Mouse (Mus musculus) erythroid progenitor cell, adult 5-6 weeks (primary cell): ENCODE data around the gene Cxcl13. TPM values are rescaled to one million over a fixed set of nuclear protein-coding genes. Genes with fewer than 3 reads are reported as not detected.

Source experiments
- ATAC-seq: replicated peaks from 2 replicates; pipeline ENCODE4 v1.8.0; 2016; ENCODE audit warnings: moderate number of reproducible peaks, mild to moderate bottlenecking, moderate TSS enrichment, inconsistent platforms; ENCODE audit not compliant: poor library complexity, low FRiP score, severe bottlenecking
- total RNA-seq, 2 experiments: library from RNA; stranded (forward) in 1 of 2; stranded (reverse) in 1 of 2; fragments of 150-400 nt in 1 of 2; fragments of 186-747, 209-891 nt in 1 of 2; gene quantifications; 2 replicates each; pipeline versions ENCODE4 v1.2.3 to v1.2.4; 2015 to 2017; ENCODE audit warnings: low replicate concordance in 2 of 2

The Cxcl13 gene
- total RNA-seq, 2 experiments from 2014 or later = not detected

DNA sequence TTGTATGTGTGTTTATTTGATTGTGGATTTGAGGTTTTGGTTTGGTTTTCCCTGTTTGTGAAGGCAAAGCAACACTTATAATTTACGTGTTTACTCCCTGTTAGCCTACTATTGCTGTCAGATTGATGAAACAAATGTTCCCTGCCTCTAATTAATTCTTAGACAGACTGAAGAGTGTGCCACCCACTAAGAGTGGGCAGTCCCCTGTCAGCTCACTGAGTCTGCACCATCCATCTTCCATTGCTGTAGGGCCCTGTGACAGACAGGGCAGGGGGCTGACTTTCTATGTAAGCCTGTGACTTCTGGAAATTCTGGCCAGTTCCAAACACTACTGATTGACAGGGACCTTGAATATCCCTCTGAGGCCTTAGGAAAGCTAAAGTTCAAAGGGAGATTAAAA is 19.5 kb downstream of the Cxcl13 start:
- ATAC-seq = no peak

DNA sequence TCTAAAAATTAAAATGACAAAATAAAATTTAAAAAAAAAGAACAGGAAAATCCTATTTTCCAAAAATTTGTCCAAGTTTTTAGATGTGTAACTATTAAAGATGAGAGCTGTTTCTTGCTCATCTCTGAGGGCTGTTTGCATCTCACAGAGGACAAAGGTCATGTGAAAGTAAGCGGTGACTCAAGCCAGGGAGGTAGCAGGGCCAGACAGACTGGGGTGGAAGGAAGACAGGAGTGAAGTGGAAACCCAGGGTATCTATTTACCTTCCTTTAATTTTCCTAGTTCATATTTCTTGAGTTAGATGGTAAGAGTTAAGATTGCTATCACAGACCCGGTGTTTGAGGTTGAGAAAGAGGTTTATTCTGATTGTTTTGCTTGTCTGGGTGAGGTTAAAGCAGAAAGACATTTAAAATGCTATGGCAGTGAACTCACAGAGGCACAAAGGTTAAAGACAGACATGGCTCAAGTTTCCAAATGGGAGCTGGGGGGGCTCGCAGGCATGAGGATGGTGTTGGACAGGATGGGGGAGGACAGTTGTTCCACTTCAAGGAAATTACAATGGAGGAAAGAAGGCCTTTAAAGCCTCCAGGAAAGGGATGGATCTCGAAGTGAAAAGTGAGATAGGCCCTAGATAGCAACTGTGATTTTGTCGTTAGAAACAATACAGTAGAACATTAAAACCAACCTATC is 27.2 kb downstream of the Cxcl13 start:
- ATAC-seq = no peak

DNA sequence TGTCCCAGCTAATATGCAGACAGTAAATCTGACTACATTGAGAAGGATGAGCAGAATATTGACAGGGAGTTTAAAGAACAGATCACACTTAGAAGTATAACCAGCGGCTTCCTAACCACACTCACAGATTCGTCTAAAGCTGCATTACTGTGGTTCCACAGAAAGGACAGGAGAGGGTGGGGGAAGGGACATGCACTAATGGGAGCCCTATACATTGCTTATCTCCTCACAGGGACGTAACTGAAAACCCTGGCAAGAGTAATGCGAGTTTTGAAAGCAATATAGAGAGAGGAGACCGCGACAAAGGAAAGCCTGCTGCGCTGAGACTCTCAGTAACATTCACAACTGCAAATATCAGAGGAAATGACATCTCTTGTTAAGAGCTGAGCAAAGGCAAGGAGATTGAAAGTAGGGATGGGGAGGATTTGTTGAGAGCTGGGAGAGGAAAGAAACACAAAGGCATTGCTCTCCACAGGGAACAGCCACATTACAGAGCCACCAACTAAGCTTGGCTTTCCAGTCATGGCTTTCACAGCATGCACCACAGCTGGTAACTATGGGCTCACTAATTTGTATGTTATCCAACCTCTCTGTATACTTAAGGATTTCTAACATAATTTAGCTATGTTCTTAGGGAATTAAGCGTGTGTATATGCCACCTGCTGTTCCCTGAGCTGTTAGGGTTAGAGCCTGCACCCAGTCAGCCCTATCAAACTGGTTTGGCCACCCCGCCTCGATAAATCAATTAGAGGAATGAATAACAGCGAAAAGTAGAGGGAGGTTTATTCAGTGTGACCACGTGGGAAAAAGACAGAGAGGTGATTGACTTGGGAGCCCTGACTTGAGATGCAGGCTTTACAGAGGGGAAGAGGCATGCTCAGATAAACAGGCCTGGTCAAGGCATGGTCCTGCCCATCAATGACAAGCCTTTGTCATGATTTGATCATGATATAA is 34.9 kb downstream of the Cxcl13 start:
- no peak for ATAC-seq

DNA sequence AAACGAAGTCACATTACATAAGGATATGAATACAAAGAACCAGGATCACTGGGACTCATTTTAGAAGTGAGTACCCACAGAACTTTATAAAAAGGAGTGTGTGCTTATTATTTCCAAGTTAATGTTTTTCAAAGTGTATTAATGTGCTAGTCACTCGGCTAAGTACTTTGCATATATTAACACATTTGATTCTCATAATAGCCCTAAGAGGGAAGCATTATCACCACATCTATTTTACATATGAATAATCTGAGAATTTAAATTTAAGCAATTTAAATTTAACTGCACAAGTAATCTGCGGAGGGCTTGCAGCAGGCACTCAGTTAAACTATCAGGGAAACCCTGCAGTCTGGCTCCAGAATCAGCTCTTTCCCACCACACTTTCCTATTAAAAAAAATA is 40.5 kb downstream of the Cxcl13 start:
- ATAC-seq = no peak

DNA sequence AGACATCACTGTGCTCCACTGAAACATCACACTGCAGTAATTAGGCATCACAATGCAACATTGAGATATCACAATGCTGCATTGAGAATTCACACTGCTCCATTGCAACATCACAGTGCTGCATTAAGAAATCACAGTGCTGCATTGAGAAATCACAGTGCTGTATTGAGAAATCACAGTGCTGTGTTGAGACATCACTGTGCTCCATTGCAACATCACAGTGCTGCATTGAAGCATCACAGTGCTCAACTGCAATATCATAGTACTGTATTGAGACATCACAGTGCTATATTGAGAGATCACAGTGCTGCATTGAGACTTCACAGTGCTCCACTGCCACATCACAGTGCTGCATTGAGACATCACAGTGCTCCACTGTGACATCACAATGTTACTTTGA is 46.6 kb downstream of the Cxcl13 start:
- ATAC-seq = no peak

DNA sequence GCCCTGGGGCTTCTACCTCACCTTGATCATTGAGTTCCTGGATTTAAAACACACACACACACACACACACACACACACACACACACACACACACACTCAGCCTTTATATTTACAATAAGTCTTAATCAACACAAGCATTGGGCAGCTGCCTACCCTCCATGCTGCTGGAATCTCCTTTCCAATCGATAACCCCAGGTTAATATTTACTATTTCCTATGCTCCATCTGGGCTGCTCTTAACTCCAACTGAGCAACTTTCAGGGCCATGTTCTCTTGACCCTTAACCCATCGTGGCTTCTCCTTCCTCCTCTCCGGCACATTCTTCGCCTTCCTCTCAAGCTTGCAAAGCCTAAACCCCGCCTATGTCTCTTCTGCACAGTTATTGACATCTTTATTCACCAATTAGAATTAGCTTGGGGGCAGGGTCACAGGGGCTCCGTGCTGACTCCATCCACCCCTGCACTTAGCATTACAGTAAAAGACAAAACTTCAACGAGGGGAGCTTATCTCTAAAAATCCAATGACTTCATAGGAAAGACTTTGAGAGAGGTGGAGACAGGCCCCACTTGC is 51.6 kb downstream of the Cxcl13 start:
- ATAC-seq = no peak

DNA sequence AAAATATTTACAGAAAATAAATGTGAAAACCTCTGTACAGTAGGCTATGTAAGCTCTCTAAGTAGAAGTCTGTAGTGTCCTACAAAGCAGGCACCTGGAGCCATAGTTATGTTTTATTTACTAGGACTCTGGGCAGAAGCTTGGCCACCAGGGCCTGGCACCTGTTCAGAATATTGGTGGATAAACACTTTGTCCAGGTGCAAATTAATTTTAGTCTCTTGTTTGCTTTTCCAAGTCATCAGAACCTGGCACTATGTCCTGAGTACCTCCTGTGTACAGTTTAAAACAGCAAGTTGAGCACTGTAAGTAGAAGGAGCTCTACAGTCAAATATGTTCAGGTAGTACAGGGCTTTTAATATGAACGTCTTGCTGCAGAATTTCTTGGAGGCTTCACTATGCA is 52.3 kb downstream of the Cxcl13 start:
- ATAC-seq = no peak

Other genes with a start within 250 kb of the Cxcl13 start
- not detected in 2 replicates for gene Gm7978, start 220.8 kb upstream of the Cxcl13 start, total RNA-seq (2015; ENCODE audit: low replicate concordance)
- gene Gm7978, start 220.8 kb upstream of the Cxcl13 start, total RNA-seq (2017; ENCODE audit: low replicate concordance) = not detected in 2 replicates
- gene Gm7982, start 214.9 kb upstream of the Cxcl13 start, total RNA-seq (2015; ENCODE audit: low replicate concordance) = not detected in 2 replicates
- not detected in 2 replicates for gene Gm7982, start 214.9 kb upstream of the Cxcl13 start, total RNA-seq (2017; ENCODE audit: low replicate concordance)
- not detected in 2 replicates for gene E330014E10Rik, start 181.0 kb upstream of the Cxcl13 start, total RNA-seq (2015; ENCODE audit: low replicate concordance)
- not detected in 2 replicates for gene E330014E10Rik, start 181.0 kb upstream of the Cxcl13 start, total RNA-seq (2017; ENCODE audit: low replicate concordance)
- gene Cnot6l, start 207.2 kb downstream of the Cxcl13 start, total RNA-seq (2015; ENCODE audit: low replicate concordance) = 18.0 and 20.5 TPM in 2 replicates
- 7.0 and 8.0 TPM in 2 replicates for gene Cnot6l, start 207.2 kb downstream of the Cxcl13 start, total RNA-seq (2017; ENCODE audit: low replicate concordance)